Mouse (Mus musculus) embryonic fibroblast, embryonic 13.5 days (primary cell): ENCODE data around the gene Prrx2.

Experiments
- CTCF ChIP-seq: IDR thresholded peaks from 2 replicates; pipeline ENCODE4 v1.5.1; 2011; ENCODE audit warnings: mild to moderate bottlenecking, control low read depth, low read length, moderate library complexity, borderline replicate concordance; ENCODE audit not compliant: insufficient read depth
- POLR2A ChIP-seq: IDR thresholded peaks from 2 replicates; pipeline ENCODE4 v1.6.1; 2011; ENCODE audit warnings: low read depth, mild to moderate bottlenecking, control low read depth, low read length, moderate library complexity

DNA sequence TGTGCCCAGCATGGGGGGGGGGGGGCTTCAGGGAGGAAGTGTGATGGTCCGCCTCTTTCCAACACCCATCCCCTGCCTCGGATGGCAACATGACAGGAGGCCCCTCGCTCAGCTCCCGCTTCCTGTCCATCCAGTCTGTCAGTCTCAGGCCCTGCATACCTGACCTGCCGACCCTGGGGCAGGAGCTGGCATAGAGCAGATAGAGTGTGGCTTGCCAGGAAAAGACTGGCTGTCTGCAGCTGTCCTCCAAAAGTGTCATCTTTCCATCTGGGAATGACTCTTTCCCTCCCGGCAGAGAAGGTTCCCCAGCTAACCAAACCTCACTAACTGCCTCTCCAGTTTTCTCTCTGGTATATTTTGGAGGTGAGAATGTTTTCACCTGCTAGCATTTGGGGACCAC is 15.8 kb downstream of the Prrx2 start:
- TF ChIP-seq CTCF (no peak), POLR2A (no peak)
